Mouse (Mus musculus) lung, postnatal 25 days (tissue): Measurements from ENCODE around the gene Tiam2.
A peak's percentile ranks its signal among the peaks of the same experiment; 100 is the strongest.
"Not testable (repeated sequence)": the region's sequence is repeated elsewhere in the genome, so short reads cannot be mapped to it uniquely, and the experiment has no call there.

ENCODE experiments used
- DNase-seq: peaks from one replicate; pipeline ENCODE4 v3.0.0; 2022; ENCODE audit warnings: low spot score

Tiam2 gene

DNA sequence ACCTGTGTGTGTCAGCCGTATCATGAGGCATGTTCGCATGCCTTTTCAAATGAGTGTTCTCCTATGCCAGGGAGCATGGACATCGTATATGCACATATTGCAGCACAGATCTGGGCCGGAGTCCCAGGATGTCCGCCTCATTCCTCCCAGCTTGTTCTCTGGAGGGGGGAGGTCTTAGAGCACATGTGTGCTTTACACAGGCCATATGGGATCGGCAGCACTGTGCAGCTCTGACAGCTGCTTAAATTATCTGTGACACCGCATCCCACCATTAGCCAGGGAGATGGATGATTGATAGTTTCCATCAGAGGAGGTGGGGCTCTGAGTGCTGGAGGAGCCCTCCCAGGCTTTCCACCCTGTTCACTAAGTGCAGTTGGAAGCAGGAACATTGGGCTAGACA, 12.4 kb downstream of the Tiam2 start:
- DNase-seq = no peak

DNA sequence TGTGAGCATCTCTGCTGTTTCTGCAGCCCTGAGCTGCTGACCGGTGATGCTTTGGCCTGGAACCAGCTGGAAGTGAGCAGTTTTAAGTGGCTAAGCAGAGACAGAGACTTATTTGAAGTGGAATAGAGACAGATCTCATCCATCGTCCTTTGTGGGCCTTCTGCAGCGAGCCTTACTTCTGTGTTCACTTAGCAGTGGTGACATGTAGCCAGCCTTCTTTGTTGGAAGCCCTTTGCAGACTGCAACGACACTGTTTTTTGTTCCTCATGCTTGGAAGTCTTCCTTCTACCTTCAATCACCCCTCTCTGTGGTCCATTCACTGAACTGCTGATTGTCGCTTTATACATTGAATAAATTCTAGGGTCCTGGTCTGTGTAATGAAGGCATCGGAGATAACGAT, 18.5 kb downstream of the Tiam2 start:
- no peak for DNase-seq

DNA sequence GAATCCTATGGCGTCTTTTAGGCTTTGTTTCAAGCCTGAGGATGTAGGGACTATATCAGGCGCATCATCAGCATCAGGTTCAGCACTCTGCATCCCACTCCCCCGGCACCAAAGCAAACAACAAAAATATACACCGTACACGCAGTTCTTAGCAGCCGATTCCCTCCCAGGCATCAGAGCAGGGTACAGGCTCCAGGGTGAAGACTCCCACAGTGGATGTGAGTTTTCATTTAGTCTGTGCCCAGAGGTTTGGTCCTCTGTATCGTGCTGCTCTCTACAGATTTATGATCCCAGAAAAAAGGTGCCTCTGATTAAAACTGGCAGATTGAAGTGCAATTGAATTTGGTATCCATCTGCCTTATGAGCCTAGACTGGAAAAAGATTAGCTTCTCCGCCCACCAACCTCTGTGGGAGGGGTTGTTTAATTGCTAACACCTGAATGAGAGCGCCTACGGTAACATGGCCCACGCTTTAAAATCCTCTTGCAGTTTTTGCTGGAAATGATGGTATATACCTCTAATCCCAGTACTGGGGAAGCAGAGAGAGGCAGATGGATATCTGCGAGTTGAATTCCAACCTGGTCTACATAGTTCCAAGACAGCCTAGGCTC, 19.0 kb downstream of the Tiam2 start:
- no peak for DNase-seq

DNA sequence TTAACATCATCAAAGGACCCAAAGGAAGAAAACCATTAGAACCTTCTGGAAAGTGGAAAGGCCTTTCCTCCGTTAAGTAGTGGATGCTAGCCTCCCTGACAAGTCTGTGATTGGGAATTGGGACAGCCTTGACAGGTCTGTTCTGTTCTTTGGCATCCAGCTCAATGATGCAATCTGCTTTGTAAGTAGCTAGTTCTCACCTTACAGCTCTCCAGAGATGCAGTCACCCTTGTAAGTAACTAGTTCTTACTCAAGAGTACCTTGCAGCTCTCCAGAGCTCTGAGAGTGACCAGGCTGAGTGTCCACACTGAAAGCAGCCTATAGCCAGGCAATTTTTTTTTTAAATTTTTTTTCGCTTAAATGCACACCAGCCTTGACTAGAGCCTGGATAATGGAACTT, 21.4 kb downstream of the Tiam2 start:
- no peak for DNase-seq

DNA sequence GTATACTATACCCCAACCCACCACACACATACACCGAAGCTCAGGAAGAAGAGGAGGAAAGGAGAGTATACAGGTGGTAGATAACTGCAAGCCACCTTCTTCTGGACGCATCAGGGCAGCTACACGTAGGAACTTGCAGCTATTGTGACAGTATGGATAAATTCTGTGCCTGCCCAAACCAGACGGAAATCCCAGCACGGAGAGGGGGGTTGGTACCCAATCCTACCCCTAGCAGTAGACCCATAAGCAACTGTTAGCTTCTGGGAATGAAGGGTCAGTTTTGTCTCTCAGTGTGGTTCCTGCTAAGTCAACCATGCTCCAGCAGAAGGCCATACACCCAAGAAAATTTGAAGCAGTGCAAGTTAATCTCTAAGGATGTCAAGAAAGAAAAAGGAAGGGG, 23.0 kb downstream of the Tiam2 start:
- DNase-seq = no peak

DNA sequence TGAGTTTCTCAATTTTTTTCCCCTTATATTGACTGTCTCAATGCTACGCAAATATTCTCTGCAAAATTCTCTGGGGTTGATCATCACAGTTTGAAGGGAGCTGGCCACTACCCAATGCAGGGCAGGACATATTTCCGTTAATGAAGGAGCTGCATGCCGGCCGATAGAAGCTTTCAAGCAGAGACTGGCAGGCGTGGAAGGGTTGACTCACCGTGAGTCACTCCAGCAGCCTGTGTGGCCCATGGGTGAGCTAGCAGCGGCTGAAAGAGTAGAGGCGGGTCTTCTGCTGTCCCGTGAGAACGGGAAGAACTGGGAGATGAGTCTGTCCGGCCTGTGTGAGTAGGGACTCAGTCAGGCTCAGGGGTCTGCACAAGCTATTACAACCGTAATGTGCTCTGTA, 23.6 kb downstream of the Tiam2 start:
- no peak for DNase-seq

DNA sequence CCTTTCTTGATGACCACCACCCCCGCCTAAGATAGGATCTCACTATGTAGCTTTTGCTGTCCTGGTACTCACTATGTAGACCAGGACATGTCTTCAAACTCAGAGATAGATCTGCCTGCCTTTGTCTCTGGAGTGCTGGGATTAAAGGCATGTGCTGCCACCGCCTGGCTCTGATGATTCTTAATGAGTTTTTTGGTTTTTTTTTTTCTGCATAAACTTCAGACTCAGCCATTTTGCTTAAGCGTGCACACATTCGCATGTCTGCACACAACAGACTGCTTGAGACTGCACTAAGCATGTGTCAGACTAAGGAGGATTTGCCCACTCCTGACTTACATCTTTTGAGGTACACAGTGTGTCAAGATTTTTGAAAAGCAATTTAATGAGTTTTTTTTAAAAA, 24.0 kb downstream of the Tiam2 start:
- DNase-seq = no peak

DNA sequence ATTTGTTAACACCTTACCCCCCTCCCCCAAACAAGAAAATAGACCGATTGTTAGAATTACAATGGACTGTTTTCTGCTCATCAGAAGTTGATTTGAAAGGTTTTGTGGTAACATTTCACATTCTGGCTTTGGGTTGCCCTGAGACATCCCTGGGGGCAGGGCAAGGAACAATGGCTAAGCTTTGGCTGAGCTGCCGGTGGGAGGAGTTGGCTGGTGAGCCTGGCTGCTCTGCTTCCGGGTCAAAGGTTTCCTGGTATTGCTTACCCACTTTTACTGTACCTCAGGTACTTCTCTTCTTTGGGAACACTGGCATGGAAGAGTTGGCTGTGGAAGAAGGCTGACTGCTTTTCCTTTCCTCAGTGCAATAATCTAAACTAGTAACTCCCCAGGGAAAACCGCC, 25.3 kb downstream of the Tiam2 start:
- DNase-seq = no peak

DNA sequence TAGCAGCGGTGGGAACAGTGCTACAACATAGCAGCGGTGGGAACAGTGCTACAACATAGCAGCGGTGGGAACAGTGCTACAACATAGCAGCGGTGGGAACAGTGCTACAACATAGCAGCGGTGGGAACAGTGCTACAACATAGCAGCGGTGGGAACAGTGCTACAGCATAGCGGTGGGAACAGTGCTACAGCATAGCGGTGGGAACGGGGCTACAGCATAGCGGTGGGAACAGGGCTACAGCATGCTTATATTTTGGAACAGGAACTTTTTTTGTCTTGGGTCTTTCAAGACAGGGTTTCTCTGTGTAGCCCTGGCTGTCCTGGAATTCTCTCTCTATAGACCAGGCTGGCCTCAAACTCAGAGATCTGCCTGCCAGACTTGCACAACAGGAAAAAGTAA, 26.8 kb downstream of the Tiam2 start:
- DNase-seq = not testable (repeated sequence)

DNA sequence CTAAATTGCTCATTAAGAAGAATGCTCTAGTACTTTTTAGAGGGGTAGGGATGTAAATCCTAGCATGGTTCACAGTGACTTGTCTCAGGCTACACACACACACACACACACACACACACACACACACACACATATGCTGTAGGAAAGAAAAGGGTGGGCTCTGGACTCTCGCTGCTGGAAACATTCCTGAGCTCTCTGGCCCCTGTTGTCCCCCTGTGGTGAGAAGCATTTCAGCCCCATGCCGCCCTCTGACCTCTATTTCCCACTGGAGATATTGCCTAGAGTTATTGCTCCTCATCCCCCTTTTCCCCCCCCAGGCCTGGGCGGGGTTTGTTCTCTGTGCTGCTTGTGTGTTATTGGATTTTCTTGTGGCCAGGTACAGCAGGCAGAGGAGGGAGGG, 28.5 kb downstream of the Tiam2 start:
- DNase-seq = no peak

DNA sequence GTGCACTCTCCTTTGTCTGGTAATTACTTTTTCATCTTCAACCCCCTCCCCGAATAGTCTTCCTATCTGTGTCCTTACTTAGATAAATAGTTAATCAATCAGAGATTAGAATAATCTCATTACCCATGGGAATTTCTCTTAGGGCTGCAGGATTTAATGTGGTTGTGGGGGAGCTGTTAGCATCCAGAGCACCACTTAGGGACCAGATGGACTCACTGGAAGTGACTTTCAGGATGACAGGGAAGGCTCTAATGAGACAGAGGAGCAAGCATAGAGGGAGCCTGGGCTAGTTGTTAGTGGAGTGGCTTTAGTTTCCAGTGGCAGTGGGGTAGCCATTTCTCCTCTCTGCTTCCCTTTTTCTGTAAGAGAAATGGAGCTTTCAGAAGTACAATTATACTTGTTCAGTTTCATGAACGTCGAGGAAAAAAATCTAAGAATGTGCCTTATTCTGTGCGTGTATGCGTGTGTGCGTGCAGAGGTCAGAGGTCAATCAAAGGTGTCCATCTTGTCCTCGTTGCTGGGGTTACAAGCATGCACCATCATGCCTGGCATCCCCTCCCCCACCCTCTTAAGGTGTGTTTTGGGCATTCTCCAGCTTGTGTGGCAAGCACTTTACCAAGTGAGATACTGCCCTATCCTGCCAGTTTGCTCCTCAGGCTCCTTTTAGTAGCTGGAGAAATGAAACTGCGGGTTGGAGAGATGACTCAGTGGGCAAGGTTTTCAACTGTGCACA, 30.4 kb downstream of the Tiam2 start:
- no peak for DNase-seq

DNA sequence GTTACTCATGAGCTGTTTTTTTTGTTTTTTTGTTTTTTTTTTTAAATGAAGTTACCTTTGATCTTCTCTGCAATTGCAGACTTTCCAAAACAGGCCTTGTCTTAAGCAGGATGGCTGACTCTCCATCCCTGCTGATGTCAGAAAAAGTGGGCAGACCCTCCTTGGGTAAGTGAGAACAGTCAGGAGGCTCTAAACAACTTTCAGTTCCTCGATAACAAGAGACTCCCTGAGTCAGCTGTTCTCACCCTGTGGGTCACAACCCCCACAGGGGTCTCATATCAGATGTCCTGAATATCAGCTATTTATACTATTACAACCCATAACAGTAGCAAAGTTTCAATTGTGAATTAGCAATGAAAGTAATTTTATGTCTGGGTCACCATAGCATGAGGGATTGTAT, 33.9 kb downstream of the Tiam2 start:
- DNase-seq = no peak

DNA sequence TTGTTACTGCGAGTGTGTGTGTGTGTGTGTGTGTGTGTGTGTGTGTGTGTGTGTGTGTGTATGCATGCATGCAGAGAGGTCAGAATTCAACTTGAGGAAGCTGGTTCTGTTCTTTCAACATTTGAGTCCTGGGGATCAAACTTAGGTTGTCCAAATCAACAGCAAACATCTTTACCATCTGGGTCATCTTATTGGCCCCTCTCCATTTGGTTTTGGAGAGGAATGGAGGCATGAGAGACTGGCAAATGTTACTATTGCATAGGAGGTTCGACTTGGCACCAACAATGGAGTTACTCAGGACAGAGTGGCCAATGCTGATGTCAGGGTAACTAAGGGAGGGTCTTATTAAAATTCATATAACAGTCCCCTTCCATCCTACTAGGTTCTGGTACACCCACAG, 35.4 kb downstream of the Tiam2 start:
- DNase-seq = no peak

DNA sequence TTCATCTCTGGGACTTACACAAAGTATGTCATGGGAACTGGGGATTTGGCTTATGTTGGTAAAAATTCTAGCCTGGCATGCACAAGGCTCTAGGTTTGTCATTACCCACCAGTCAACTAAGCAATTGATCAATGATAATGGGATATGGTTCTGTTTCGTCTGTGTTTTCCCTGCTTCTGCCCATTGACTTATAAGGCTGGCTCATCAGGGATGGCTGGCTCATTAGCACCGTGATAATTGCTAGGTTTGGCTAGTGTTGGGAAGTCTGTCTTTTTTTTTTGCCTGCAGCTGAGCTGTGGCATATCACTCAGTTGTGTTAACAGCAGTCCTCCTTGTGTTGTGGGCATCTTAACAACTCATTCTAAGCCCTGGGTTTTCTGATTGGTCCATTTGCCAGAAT, 36.8 kb downstream of the Tiam2 start:
- DNase-seq = no peak

DNA sequence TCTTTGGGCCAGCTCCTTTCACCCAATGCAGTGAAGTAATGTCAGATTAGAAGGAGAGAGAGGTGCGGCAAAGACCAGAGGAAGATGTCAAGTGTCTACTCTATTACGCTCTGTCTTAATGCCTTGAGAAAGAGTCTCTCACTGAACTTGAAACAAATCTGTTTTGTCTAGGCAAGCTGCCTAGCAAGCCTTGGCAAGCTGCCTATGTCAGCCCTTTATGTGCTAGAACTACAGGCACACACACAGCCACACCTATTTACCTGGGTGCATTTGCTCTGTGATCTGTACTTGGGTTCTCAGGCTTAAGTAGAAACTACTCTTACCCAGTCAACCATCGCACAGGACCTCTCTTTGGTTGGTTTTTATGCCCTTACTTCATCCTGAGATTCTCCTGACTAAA, 40.4 kb downstream of the Tiam2 start:
- peak; percentile 59 for DNase-seq

DNA sequence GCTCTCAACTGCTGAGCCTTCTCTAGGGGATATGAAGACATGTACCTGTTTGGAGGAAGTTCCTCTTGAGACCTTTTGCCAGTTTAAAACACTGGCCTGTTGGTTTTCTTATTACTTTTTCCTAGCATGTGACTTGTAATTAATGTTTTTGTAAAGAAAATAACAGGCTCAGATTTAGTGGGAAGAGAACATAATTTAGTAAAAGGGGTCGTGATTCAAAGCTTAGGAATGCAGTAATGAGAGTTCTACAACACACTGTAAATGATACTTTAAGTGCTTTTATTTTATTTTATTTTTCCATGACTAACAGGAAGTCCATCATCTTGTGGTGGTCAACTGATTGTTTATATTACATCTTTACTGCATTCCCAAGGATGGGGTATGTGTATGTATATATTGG, 42.0 kb downstream of the Tiam2 start:
- no peak for DNase-seq

DNA sequence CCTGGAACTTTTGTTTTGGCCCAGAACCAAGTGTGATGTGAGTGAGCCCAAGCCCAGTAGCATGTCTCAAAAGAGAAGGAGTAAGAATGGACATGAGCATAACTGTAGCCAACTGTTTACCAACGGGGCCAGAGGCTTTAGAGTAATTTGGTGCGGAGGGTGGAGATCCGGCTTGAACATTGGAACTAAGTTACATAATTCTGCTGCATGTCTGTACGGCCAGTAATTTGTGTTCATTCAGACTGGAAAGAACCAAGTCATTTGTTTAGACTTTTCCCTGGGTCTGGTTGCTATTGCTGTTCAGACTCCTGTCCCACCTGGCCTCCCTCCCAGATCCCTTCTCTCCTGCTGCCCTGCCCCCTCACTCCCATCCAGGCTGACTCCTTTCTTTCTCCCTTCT, 43.3 kb downstream of the Tiam2 start:
- DNase-seq = peak; percentile 26

DNA sequence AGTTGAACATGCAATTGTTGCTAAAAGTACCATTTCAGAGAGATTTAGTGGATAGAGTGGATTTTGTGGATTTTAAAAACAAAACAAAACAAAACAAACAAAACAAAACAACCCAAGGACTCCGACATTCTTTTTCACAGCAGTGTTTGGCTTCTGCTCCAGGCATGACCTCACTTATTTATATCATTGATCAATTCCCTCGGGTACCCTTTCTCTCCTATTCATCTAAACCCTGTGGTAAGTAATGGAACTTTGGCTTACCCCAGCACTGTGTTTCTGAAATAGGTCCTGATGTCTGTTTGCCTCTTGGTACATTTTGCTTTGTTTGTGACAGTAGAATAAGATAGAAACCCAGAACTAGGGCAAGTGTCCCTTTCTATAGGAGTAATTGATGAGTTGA, 52.2 kb downstream of the Tiam2 start:
- no peak for DNase-seq

DNA sequence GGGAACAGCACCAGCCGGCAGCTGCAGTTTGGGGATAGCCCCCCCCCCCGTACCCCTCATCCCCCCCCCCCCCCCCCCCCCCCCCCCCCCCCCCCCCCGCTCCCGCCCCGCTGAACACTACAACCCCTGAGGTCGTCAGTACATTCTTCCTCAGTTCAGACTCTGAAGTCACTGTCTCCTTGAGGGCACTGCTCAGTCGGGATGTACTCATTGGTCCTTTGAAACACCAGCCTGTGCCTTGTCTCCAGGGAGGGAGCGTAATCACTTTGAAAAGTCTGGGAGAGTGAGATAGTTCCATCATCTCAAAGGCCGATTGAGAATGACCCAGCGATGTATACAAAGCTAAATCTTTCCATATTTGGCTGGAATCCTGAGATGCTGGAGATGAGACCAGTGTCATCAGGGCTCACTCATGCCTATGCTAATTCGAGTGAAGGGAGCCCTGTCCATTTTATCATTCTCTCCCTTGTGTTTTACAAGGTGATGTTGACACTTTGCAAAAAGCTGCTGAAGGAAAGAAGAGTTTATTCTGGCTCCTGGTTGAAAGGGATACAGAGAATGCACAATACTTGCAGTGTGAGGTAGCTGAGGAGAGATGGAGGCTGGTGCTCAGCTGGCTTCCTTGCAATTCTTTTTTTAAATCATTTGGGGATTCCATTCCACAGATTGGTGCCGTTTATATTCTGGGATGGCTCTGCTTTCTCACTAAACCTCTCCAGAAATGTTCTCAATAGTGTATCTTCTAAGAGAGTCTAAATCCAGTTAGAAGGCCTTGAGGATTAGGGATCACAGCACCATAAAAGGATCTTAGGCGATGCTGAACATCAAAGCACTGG, 53.6 kb downstream of the Tiam2 start:
- no peak for DNase-seq

DNA sequence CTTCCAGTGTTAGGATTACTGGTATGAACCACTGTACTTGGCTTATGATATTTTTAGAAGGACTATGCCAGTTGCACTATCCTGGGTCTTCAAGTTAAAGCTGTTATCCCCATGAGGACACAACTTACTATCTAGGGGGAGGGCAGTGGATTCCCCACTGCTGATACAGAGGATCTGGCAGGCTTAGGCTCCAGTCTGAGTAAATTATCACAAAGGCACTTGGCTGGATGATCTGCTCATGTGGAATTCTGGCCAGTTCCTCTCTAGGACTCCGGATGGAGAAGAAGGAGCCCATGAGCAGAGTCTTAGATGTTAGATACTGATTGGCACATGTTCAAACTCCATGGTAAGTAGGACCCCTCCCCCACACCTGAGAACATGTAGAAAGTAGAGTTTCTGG, 59.0 kb downstream of the Tiam2 start:
- DNase-seq = no peak

DNA sequence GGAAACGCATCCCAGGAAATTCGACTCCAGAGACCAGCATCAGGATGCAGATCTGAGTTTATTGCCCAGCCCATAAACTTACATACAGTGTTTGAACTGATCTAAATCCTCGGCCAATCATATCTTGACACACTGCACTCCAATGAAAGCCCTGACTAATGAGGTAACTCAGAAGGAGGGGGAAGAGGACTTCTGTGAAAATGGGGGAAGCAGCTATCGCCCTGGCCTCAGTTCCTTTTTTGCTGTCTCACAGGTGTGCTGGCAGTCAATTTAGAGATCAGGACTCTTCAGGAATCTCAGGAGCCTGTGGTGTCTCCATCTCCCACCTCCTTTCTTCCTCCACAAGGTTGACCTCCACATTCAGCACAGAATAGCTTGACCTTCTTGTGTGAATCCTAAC, 61.4 kb downstream of the Tiam2 start:
- no peak for DNase-seq

DNA sequence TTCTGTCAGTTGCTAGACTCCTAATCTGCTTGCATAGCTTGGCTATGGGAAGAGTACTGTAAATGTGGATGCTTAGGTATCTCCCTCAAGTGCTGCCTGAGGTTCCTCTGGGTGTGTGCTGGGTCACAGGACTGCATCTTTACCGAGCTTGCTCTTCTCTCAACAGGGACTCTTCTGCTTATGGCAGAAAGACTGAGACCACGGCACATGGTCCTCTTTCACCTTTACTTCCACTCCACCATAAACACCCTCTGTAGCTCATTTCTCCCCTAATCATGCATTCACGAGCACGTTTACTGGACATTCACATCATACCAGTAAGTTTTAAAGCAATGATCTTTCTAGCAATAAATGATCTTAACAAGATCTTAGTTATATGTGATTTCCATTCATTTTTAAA, 63.4 kb downstream of the Tiam2 start:
- no peak for DNase-seq

DNA sequence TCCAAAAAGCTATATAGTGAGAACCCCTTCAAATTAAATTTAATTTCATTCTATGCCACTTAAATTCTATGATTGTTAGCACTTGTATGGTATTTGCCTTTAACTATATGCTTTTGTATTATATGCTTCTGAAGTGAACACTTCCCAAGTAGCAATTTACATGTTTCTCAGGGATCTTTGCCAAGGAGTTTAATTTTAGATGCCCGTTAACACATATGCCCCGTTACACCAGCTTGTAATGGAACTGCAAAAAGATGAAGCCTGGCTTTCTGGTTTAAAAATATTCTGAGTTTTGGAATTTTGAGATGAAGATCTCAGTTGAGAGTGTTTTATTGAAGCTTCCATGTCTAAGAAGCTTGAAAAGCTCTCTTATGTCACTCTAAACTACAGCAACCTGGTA, 67.6 kb downstream of the Tiam2 start:
- no peak for DNase-seq
